Mouse (Mus musculus): Measurements from ENCODE around the gene Mipep.

- TF ChIP-seq CTCF (IDR thresholded peaks at IDR 0.05; ENCODE audit: low read depth) (no peak), EP300 (optimal IDR thresholded peaks at IDR 0.05) (no peak)
Observed at GRCm38 (mm10) chr14:60782121-60782656, 2.2 kb upstream of the Mipep start.

Measured in stomach, postnatal 0 days (tissue).